Mouse (Mus musculus) right cerebral cortex, postnatal 25 days (tissue): ENCODE data around the gene Zbtb45.

Source experiments
- DNase-seq: peaks from one replicate; pipeline ENCODE4 v3.0.0; 2022

The Zbtb45 gene

DNA sequence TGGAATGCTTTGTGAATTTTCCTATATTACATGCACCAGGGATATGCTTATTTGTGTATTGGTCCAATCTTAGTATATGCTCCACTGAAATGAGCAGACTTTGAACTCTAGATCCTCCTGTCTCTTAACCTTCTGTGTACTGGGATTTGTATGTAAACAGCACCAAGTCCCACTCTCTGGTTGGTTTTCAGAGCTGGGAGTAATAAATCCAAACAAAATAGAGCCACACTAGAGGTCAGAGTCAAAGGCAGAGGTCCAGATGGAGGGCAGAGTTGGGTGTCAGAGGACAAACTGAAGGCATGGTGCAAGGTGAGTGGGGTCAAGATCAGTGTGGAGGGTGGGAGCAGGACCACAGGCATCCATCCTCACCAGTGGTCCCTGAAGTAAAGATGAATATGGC is 14.0 kb downstream of the Zbtb45 start:
- no peak for DNase-seq

DNA sequence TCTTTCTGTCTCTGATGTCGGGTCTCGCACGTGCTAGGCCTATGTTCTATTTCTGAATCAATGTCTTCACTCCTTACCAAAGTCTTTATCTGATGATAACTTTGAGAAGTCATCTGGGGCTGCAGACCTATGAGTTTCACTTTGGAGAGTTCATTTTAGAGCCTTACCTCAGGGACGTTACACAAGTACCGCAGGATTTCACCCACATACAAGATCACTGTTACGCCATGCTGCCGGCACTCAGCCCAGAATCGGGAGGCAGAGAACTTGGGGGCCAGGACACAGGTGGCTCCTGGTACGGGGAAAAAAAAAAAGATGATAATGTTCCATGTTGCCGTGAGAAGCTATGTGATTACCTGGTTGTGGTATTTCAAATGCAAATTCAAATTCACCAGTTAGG is 16.7 kb downstream of the Zbtb45 start:
- DNase-seq: no peak

DNA sequence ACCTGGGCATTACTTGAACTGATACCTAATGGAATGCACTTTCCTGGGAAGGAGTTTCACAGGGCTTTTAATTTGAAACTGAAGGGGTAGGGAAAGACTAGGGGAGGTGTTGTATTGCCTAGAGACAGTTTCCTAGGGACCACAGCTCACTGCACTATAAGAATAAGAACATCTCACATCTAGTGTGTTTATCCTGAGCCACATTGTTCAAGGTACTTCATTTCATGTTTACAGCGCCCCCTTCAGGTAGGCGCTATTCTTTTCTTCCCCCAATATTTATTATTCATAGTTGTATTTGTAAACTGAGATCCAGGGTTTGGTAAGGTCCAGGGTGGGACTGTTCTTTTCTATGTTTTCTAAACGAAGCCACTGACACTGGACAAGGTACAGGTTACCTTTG is 17.6 kb downstream of the Zbtb45 start:
- DNase-seq: no peak

DNA sequence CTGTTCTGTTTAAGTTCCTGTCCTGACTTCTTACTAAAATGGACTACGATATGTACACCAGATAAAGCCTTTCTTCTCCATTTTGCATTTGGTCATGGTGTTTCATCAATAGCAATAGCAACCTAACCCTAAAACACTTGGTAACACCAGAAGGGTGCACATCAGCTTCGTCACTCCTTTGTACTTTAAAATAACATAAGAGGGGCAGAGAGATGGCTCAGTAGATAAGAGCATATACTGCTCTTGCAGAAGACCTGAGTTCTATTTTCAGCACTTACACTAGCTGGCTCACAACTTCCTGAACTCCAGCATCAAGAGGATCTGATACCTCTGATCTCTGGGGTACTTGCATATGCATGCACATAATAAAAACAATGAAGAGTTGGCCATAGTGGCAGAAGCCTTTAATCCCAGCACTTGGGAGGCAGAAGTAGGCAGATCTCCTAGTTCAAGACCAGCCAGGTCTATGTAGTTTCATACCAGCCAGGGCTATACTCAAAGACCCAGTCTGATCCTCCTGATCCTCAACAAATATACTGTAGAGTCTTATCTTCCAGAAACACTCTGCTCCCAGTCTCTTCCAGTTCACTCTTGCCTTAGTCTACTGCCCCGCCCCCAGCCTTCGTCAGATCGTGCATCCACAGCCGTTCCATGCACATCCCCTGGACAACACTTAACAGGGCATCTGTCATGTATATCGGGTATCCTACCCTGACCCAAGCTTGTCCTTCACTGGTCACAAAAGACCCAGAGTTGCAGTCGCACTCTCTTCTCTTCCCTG is 22.2 kb downstream of the Zbtb45 start:
- DNase-seq: no peak

DNA sequence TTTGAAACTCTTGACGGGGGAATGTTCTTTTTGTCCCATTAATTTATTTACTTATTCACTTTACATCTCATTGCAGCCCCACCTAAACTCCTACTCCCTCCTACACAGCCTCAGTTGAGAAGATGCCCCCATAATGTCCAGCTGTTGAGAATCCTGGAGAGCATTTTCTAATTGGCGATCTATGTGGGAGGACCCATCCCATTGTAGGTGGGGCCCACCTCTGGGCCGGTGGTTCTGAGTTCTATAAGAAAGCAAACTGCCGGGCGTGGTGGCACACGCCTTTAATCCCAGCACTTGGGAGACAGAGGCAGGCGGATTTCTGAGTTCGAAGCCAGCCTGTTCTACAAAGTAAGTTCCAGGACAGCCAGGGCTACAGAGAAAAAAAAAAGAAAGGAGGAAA is 22.9 kb downstream of the Zbtb45 start:
- no peak for DNase-seq

DNA sequence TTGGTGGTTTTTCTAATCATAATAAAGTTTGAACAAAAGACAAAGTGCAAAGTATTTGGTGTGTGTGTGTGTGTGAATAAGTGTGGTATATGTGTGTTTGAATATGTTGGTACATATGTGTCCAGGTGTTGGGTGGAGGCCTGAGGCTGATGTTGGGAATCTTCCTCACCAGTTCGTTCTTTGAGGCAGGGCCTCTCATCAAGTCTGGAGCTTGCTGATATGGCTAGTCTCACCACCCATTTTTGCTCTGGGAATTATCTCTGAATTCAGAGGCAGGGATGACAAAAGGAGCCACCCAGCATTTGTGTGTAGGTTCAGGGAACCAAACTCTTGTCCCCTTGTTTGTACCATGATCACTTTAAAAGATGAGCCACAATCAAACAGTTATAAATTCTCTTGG is 24.1 kb downstream of the Zbtb45 start:
- no peak for DNase-seq

DNA sequence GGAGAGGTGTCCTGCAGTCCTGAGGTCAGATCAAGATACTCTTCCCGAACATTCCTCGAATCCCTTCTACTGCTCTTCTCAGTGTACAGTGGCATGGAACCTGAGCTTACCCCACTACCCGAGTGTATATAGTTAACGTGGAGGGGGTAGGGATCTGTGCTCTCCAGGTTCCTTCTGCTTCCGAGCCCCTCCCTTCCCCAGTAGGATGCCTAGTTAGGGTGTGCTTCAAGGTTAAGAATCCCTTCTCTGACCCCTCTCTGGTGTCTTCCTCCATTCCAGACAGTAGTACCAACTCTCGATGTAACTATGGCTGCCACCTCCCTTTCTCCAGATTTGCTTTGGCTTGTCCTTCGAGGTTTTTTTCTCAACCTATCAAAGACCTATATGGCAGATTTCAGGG is 29.5 kb downstream of the Zbtb45 start:
- no peak for DNase-seq

DNA sequence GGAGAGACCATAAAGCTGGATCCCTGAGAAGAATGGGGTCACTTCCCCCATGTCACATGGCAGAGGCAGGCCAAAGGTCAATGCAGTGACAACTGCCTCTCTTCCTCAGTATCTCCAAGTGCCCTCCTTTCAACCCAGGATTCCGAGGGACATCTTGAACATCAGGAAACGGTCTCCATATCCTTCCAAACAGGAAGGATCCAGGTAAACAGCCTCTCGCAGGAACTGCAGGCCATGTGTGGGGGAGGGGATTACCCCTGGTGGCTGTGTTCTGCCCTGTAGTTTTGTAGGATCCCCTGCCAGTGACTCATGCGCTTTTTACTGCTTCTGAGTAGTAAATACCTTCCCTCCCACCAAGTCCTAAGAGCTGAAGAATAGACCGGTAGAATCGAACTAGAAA is 30.1 kb downstream of the Zbtb45 start:
- DNase-seq: no peak

DNA sequence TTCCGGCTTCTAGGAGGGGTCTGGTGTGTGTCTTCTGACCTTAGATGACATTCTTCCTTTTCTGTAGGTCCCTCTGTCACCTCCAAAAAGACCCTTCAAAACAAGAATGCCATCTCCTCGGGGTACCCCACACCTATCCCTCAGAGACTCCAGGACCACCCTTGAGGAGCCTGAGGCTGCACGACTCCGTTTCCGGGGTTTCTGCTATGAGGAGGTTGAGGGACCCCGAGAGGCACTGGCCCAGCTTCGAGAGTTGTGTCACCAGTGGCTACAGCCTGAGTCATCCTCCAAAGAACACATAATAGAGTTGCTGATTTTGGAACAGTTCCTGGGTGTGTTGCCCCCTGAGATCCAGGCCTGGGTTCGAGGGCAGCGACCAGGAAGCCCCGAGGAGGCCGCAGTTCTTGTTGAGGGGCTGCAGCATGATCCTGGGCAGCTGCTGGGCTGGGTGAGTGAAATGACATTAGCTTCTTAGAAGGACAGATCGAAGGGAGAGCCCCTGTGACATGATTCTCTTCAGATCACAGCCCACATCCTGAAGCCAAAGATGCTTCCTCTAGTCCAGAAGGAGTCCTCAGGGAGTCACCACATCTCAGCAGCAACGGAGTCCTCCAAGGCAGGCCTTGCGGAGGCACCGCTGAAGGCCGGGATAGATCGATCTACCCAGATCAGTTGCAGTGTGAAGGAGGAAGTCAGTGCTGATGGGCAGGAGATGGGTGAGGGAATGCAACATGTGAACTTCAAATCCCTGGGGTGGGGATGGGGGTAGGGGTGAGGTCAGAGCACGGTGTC is 30.7 kb downstream of the Zbtb45 start:
- DNase-seq: no peak

DNA sequence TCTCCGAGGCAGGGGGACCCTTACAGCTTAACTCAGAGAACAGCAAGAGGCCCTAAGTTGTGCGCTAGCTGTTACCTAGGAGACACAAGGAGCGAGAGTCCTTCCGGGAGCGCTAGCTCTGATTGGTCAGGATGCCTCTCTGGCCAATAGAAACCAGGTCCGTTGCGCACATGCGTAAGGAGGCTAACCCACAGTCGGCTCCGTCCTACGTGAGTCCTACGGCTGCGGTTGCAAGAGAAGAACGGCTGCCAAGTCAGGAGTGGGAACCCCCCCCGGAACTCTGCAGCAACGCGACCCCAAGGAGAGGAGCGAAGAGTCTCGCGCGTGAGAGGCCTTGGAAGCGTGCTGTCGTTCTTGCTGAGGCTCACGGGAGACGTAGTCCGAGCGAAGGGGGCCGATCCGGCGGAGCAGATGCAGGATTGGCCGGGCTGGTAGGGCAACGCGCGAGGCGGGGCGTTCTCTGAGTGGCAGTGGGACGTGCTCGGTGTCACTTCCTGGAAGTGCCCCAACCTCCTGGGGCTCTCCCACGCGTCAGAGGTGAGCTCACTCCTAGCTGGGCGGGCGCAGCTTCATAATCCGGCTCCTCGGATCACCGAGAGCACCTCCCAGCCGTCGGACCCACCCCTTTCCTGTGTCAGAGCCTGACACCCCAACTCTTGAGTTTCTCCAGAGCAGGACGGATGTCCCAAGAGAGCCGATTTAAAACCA is 32.0 kb downstream of the Zbtb45 start, which contains the start of gene Zfp446:
Zfp446 (plus strand) TSS at position 167 of the 708 bp plus-strand sequence.
- peak; percentile 99 for DNase-seq

DNA sequence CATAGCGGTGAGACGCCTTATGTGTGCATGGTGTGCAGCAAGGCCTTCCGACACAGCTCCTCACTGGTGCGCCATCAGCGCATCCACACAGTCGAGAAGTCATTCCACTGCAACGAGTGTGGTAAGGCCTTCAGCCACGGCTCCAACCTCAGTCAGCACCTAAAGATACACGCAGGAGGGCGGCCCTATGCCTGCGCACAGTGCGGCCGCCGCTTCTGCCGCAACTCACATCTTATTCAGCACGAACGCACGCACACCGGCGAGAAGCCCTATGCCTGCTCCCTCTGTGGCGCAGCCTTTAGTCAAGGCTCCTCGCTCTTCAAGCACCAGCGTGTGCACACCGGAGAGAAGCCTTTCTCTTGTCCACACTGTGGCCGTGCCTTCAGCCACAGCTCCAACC is 38.9 kb downstream of the Zbtb45 start:
- no peak for DNase-seq

DNA sequence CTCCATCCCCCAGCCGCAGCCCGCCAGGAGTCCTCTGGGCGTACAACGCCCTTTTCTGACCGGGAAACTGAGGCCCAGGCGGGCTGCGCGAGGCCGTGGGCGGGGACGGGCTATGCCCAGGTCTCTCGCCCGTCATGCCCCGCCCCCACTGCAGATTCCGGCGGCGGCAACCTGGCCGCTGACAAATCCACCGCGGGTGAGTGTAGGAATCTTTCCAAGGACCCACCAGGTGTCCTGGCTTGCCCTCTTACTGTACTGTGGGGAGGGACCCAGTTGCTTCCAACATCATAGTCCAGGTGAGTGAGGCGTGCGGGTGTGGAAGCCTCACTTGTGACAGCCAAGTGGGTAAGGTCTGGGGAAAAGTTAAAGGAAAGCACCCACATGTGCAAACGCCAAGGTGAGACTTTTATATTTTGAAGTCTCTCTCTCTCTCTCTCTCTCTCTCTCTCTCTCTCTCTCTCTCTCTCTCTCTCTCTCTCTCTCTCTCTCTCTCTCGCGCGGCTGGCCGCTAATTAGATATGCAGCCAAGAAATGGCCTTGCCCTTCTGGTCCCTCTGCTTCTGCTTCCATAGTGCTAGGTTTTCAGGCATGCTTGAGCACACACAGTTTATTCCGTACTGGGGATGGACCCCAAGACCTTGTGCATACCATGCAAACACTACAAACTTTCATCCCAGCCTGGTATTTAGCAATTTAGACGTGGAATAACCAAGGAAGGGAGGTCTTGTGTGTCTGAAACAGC is 43.6 kb downstream of the Zbtb45 start:
- DNase-seq: no peak

DNA sequence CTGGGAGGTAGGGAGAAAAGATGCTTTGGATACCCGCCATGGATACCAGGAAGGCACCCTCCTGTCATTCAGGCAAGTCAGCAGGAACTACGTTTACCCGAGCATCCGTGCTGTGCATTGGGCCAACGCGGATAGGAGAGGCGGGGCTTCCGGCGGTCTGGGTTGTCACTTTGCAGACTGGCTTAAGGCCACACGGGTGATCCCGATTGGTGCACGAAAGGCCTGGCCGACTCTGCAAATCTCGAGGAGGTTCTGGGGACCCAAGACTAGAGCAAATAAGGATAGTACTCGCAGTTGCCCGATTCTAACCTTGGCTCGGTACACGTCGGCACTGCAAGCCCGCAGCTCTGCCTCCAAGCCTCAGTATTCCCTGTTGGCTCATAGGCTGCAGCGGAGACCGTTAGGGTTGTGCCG is 44.1 kb downstream of the Zbtb45 start, which contains the start of gene Zfp324:
Zfp324 (plus strand) TSS at position 161 of the 414 bp plus-strand sequence.
- DNase-seq: peak; percentile 91

DNA sequence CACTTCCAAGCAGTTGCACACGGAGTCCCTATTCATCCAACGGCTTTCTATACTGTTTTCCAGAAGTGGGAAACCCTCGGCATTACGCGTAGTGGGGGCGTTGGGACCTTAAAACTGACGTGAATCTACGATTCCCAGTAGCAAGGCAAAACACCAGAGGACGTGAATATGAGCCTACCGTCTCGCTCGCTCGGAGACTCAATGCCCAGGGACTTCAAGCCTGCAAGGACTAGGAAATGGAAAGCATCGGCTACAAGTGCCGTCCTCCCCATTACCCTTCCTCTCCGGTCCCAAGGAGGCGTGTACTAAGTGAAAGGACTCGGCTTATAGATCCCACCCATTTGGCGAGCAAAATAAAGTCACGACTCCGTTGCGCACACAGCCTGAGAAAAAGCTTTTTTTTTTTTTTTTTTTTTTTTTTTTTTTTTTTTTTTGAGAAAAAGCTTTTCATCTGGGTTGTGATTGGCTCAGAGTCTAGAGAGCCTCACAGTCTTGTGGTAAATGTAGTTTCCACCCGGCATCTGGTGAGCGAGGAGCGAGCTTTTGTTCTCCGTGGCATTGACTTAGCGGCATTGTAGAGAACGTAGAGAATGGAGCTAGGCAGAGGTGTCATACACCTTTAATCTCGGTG is 48.2 kb downstream of the Zbtb45 start:
- peak; percentile 45 for DNase-seq

DNA sequence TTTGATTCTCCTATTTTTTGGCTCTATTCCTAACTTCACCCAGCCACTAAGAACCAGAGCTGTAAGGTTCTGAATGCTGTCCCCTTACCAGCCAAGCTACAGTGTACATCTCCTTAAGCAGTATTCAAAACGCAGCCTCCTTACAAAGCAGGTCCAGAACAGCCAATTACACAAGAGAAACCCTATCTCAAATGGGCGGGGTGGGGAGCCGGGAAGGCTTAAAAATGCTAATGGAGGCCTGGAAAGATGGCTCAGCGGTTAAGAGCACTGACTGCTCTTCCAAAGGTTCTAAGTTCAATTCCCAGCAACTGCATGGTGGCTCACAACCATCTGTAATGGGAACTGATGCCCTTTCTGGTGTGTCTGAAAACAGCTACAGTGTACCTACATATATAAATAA is 50.1 kb downstream of the Zbtb45 start:
- no peak for DNase-seq

DNA sequence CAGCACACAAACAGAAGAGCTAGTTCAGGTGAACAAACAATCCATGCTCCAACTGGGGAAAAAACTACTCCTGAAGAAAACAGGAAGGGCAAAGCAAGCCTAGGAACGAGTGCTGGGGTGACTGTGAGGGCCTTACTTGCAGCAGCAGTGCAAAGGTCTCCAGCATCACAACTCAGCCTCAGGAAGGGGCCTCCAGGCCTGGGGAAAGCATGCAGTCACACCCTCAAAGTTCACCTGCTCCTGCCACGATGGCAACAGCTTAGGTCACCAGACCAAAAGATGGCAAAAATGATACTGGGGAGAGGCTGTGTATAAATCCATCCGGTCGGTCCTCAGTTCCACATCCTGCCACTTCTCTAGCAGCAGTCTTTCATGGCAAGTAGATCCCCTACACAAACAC is 50.9 kb downstream of the Zbtb45 start:
- no peak for DNase-seq

DNA sequence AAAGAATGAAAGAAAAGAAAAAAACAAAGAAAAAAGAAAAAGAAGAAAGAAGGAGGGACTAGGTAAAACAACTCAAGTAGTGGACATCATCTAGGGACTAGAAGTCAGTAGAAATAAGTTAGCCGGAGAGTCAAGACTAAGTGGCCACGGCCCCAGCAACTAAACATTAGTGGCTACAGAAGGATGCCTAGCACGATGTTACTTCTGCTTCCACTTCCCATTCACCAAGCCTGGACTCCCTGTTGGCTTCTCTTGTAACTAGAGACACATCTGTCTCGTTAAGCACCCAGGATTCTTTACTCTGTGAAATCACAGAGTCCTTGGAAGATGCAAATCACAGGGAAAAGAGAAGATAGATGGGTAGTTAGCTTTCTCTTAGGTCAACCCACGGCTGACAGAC is 52.3 kb downstream of the Zbtb45 start:
- no peak for DNase-seq

DNA sequence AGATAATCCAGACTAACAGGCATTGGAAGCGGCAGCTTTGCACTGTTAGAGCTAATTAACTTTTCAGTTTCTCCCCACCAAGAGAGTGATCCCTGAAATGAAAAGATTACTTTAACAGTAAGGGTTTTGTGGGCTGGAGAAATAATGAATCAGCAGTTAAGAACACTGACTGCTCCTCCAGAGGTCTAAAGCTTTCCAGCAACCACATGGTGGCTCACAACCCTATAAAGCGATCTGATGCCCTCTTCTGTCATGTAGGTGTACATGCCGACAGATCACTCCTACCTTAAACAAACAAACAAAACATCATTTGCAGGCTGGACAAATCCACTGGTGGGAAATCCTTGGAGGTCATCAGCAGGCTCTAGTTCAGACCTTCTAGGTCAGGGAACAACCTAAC is 54.9 kb downstream of the Zbtb45 start:
- DNase-seq: no peak
